In the genomic region with DNA sequence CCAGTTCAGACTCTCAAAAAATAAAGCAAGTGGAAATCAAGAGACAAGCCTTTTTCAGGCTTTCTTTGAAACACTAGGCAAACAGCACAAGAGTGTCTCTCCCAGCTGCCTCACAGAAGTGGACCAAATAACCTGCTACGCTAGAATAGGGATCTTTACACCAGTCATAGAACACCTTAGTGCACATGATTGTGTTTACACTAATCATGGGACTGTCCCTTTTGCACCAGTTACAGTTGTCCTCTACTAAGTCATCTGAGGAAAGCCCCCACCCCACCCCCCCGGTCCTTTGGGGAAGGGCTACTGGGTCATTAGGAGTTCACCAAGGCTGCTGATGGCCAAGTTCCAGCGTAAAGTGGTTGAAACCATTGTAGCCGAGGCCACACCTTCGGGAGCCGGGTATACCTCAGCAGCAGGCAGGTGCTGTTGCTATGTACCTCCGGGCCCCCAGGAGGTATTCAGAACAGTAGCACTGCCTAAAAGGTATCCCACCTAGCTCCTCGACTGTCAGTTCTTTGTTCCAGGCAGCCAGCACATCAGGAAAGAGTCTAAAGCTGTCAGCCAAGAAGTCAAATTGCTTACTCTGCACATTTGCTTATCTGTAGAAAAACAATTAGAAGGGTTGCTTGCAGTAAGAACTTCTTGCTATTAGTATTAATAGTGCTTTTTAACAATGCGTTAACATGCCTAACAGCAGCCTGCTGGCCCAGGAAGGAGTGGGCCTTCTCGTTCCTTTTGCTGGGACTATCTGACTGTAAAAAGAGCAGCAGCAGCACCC, we compare ENCODE assay signal across 15 mouse cellular contexts.
DNase-seq lines count a peak whose midpoint lies in the region; ATAC-seq and TF ChIP-seq lines count a peak whose summit lies in the region.
"Had no signal": no experiment of that assay in that cellular context is flagged by ENCODE, and none has a peak within 500 bp of the region (broad histone marks: within the 10 kb centered on the region; RNA-seq: fewer than 3 reads in every experiment).

No protein-coding gene starts in this region.

- WGBS in liver, embryonic 12.5 days (ENCODE audit: insufficient replicate concordance): 64% methylated on average over 10 of the region's 10 CpGs
- WGBS in liver, postnatal 0 days (ENCODE audit: insufficient replicate concordance): 63% methylated on average over 10 of the region's 10 CpGs
- 67% methylated on average over 10 of the region's 10 CpGs for WGBS in midbrain, embryonic 10.5 days
- WGBS in midbrain, embryonic 13.5 days: 75% methylated on average over 10 of the region's 10 CpGs
- WGBS in stomach, postnatal 0 days: 49% methylated on average over 10 of the region's 10 CpGs

- TF ChIP-seq RAD21 in MEL (IDR thresholded peaks at IDR 0.05; ENCODE audit: low read depth, low read length): no peak

- H3K79me2 ChIP-seq in MEL (ENCODE audit: control insufficient read depth, insufficient read depth, low read length, poor library complexity): peaks cover 3% of the 10 kb centered on the region; the same call in 1 of the 2 replicates

- TF ChIP-seq CTCF in liver, postnatal 0 days (IDR thresholded peaks at IDR 0.05; ENCODE audit: low read depth): no peak
- TF ChIP-seq CTCF in MEL (IDR thresholded peaks at IDR 0.05 in 2 of 3, conservative IDR thresholded peaks at IDR 0.05 in 1 of 3; ENCODE audit: control insufficient read depth in 1 of 3, insufficient read depth in 1 of 3, low read depth in 2 of 3, low read length in 3 of 3, poor library complexity in 1 of 3, severe bottlenecking in 1 of 3): no peak
- no peak for TF ChIP-seq CTCF in stomach, postnatal 0 days (IDR thresholded peaks at IDR 0.05; ENCODE audit: low read depth)

- H3K9me3 ChIP-seq in liver, embryonic 12.5 days (replicated peaks): no peaks in the 10 kb centered on the region
- no peaks in the 10 kb centered on the region for H3K9me3 ChIP-seq in liver, postnatal 0 days (ENCODE audit: low read length)
- H3K9me3 ChIP-seq in midbrain, embryonic 10.5 days (replicated peaks): no peaks in the 10 kb centered on the region
- H3K9me3 ChIP-seq in midbrain, embryonic 13.5 days: no peaks in the 10 kb centered on the region
- H3K9me3 ChIP-seq in MEL (replicated peaks; ENCODE audit: insufficient read depth, low read length): no peaks in the 10 kb centered on the region
- no peaks in the 10 kb centered on the region for H3K9me3 ChIP-seq in stomach, postnatal 0 days (ENCODE audit: control insufficient read depth, low read length)
- H3K9me3 ChIP-seq: embryonic facial prominence, embryonic 12.5 days; forebrain, embryonic 12.5 days; G1E; heart, embryonic 13.5 days; hindbrain, embryonic 15.5 days had no signal

- ATAC-seq in liver, embryonic 12.5 days: no peak
- ATAC-seq in liver, postnatal 0 days: no peak
- ATAC-seq in midbrain, embryonic 13.5 days: no peak
- no peak for ATAC-seq in stomach, postnatal 0 days (ENCODE audit: low FRiP score, low TSS enrichment)

- no peak overlapping the region for H3K27ac ChIP-seq in liver, embryonic 12.5 days
- H3K27ac ChIP-seq in liver, postnatal 0 days (ENCODE audit: low read depth): no peak overlapping the region
- H3K27ac ChIP-seq in midbrain, embryonic 10.5 days (replicated peaks): no peak overlapping the region
- H3K27ac ChIP-seq in midbrain, embryonic 13.5 days: no peak overlapping the region
- no peak overlapping the region for H3K27ac ChIP-seq in MEL (ENCODE audit: control insufficient read depth, low read depth, low read length)
- H3K27ac ChIP-seq in stomach, postnatal 0 days (replicated peaks): no peak overlapping the region
- H3K27ac ChIP-seq: embryonic facial prominence, embryonic 12.5 days; forebrain, embryonic 12.5 days; heart, embryonic 13.5 days; hindbrain, embryonic 15.5 days had no signal

- H3K27me3 ChIP-seq in liver, embryonic 12.5 days (replicated peaks): peaks cover 17% of the 10 kb centered on the region
- no peaks in the 10 kb centered on the region for H3K27me3 ChIP-seq in liver, postnatal 0 days (ENCODE audit: insufficient read depth, low read length)
- H3K27me3 ChIP-seq in midbrain, embryonic 10.5 days (ENCODE audit: low read depth, poor library complexity, severe bottlenecking): peaks cover 23% of the 10 kb centered on the region
- no peaks in the 10 kb centered on the region for H3K27me3 ChIP-seq in midbrain, embryonic 13.5 days
- H3K27me3 ChIP-seq in MEL (ENCODE audit: control insufficient read depth in 1 of 2, insufficient read depth in 2 of 2, low read length in 2 of 2): no peaks in the 10 kb centered on the region
- no peaks in the 10 kb centered on the region for H3K27me3 ChIP-seq in stomach, postnatal 0 days (ENCODE audit: control insufficient read depth, insufficient read depth, low read length)
- H3K27me3 ChIP-seq: hindbrain, embryonic 15.5 days had no signal

- H3K36me3 ChIP-seq in liver, embryonic 12.5 days: no peaks in the 10 kb centered on the region
- H3K36me3 ChIP-seq in liver, postnatal 0 days (replicated peaks; ENCODE audit: insufficient read depth, low read length): no peaks in the 10 kb centered on the region
- H3K36me3 ChIP-seq in midbrain, embryonic 10.5 days: no peaks in the 10 kb centered on the region
- no peaks in the 10 kb centered on the region for H3K36me3 ChIP-seq in midbrain, embryonic 13.5 days
- H3K36me3 ChIP-seq in MEL (ENCODE audit: control insufficient read depth in 1 of 2, insufficient read depth in 2 of 2, low read length in 2 of 2): peaks cover 0 to 14% of the 10 kb centered on the region in 2 experiments; a peak in 2 of 4 replicates
- H3K36me3 ChIP-seq in stomach, postnatal 0 days (ENCODE audit: control insufficient read depth, insufficient read depth, low read length): no peaks in the 10 kb centered on the region
- H3K36me3 ChIP-seq: embryonic facial prominence, embryonic 12.5 days; forebrain, embryonic 12.5 days; G1E; heart, embryonic 13.5 days; hindbrain, embryonic 15.5 days had no signal

- TF ChIP-seq EP300 in liver, postnatal 0 days (IDR thresholded peaks at IDR 0.05; ENCODE audit: low read depth): no peak
- no peak for TF ChIP-seq EP300 in MEL (IDR thresholded peaks at IDR 0.05; ENCODE audit: low read depth in 1 of 2, low read length in 2 of 2)
- TF ChIP-seq EP300 in stomach, postnatal 0 days (optimal IDR thresholded peaks at IDR 0.05): no peak

- H3K4me1 ChIP-seq in liver, embryonic 12.5 days: peaks cover 30% of the 10 kb centered on the region
- H3K4me1 ChIP-seq in liver, postnatal 0 days (ENCODE audit: insufficient read depth): peaks cover 13% of the 10 kb centered on the region; the same call in 1 of the 2 replicates
- H3K4me1 ChIP-seq in midbrain, embryonic 10.5 days: peaks cover 30% of the 10 kb centered on the region
- peaks cover 25% of the 10 kb centered on the region for H3K4me1 ChIP-seq in midbrain, embryonic 13.5 days (replicated peaks)
- H3K4me1 ChIP-seq in MEL (ENCODE audit: control insufficient read depth in 1 of 2, insufficient read depth in 2 of 2, low read length in 2 of 2): peaks cover 0 to 21% of the 10 kb centered on the region in 2 experiments; a peak in 3 of 4 replicates
- no peaks in the 10 kb centered on the region for H3K4me1 ChIP-seq in stomach, postnatal 0 days (replicated peaks; ENCODE audit: control insufficient read depth, insufficient read depth)

- H3K4me2 ChIP-seq in liver, embryonic 12.5 days: no peak overlapping the region
- no peak overlapping the region for H3K4me2 ChIP-seq in liver, postnatal 0 days (ENCODE audit: low read depth, low read length)
- no peak overlapping the region for H3K4me2 ChIP-seq in midbrain, embryonic 13.5 days (replicated peaks)
- H3K4me2 ChIP-seq in stomach, postnatal 0 days (replicated peaks; ENCODE audit: low read depth): no peak overlapping the region
- H3K4me2 ChIP-seq: forebrain, embryonic 12.5 days had no signal

- no peak for DNase-seq in liver, postnatal 0 days
- peak; percentile 6 for DNase-seq in midbrain, embryonic 10.5 days (ENCODE audit: low spot score)
- DNase-seq in MEL (ENCODE audit: low read depth, low spot score): peak; percentile 18
- peak; percentile 31 for DNase-seq in stomach, postnatal 0 days (ENCODE audit: low spot score)
- no peak for DNase-seq in layer of hippocampus, adult 9-11 months
- DNase-seq: adrenal gland, postnatal 14 days; cerebellum, adult 11-12 months; gastrocnemius, postnatal 14 days had no signal

- no peak for TF ChIP-seq POLR2A in MEL (IDR thresholded peaks at IDR 0.05; ENCODE audit: control insufficient read depth in 1 of 2, insufficient read depth in 1 of 2, low read depth in 1 of 2, low read length in 2 of 2, poor library complexity in 1 of 2)

- H3K9ac ChIP-seq in liver, embryonic 12.5 days: peak overlapping the region; percentile 39; the same call in 1 of the 2 replicates
- H3K9ac ChIP-seq in liver, postnatal 0 days (replicated peaks): no peak overlapping the region
- no peak overlapping the region for H3K9ac ChIP-seq in midbrain, embryonic 13.5 days (replicated peaks)
- no peak overlapping the region; the same call in 1 of the 2 replicates for H3K9ac ChIP-seq in MEL (ENCODE audit: control insufficient read depth, low read depth, low read length, poor library complexity, severe bottlenecking)
- H3K9ac ChIP-seq in stomach, postnatal 0 days (ENCODE audit: low read length): no peak overlapping the region
- H3K9ac ChIP-seq: embryonic facial prominence, embryonic 12.5 days; forebrain, embryonic 12.5 days; heart, embryonic 13.5 days; hindbrain, embryonic 15.5 days had no signal

- no peak overlapping the region for H3K4me3 ChIP-seq in liver, embryonic 12.5 days
- H3K4me3 ChIP-seq in liver, postnatal 0 days (ENCODE audit: low read depth, low read length): no peak overlapping the region
- no peak overlapping the region for H3K4me3 ChIP-seq in midbrain, embryonic 10.5 days
- H3K4me3 ChIP-seq in midbrain, embryonic 13.5 days (replicated peaks): no peak overlapping the region
- H3K4me3 ChIP-seq in MEL (ENCODE audit: control insufficient read depth in 1 of 2, insufficient read depth in 1 of 2, low read depth in 2 of 2, low read length in 2 of 2): peak overlapping the region in 1 of 2 experiments; percentile 48; a peak in 2 of 4 replicates
- no peak overlapping the region for H3K4me3 ChIP-seq in stomach, postnatal 0 days (ENCODE audit: low read depth, low read length)
- H3K4me3 ChIP-seq: embryonic facial prominence, embryonic 12.5 days; forebrain, embryonic 12.5 days; hindbrain, embryonic 15.5 days had no signal

TF ChIP-seq in MEL, 35 proteins besides CTCF, POLR2A, EP300 and RAD21:
- TF ChIP-seq NELFE (IDR thresholded peaks at IDR 0.05; ENCODE audit: low read depth, low read length) (no peak), MAFK (IDR thresholded peaks at IDR 0.05; ENCODE audit: borderline replicate concordance, low read depth, low read length) (peak; percentile 89)
TF ChIP-seq in MEL: peak in this region for 1.

Comparison
In these comparisons a context has a peak if more than half of its experiments do, and no peak if none do; other contexts are left out.
1. DNase-seq: peak in midbrain, embryonic 10.5 days (single experiment), MEL (single experiment) and stomach, postnatal 0 days (single experiment); none in liver, postnatal 0 days (single experiment) and layer of hippocampus, adult 9-11 months (single experiment).